Mouse (Mus musculus): Measurements from ENCODE around the gene Fbxl14. TPM values are rescaled to one million over a fixed set of nuclear protein-coding genes. Genes with fewer than 3 reads are reported as not detected.
"Not testable (repeated sequence)": the region's sequence is repeated elsewhere in the genome, so short reads cannot be mapped to it uniquely, and the experiment has no call there.

Fbxl14 gene
- polyA plus RNA-seq (2015; fragmentation: Nextera tagmentation; extraction: Ambion mirVana) = 2.1 and 4.1 TPM in 2 replicates

DNA sequence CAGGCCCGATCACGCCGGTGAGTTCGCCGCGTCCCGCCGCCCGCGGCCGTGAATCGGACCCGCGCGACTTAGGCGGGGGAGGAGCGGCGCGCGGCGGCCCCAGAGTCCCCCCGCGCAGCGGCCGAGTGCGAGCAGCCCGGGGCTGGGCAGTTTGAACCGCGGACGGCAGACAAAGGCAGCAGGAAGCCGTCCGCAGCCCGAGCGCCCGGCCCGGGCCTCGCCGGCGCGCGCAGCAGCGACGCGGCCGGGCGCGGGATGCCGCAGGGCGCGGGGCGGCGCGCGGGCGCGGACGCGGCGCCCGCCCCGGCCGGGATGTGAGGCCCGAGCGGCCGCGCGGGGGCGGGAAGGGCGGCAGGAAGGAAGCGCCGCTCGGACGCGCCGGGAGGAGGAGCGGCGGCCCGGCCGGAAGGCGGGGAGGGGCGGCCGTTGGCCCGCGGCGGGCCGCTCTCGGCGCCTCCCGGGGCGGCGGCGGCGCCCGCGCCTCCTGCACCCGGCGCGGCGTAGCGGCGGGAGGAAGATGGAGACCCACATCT is at the start of gene Fbxl14:
TSS of gene Fbxl14 (plus strand) at position 326 of the 533 bp plus-strand sequence.
- Histone ChIP-seq H3K9me3 (replicated peaks) (no peaks in the 10 kb centered on the region), H3K27ac (replicated peaks) (peak within 1 kb of the TSS; percentile 100), H3K27me3 (replicated peaks) (no peaks in the 10 kb centered on the region), H3K4me1 (peaks cover 54% of the 10 kb centered on the region), H3K36me3 (0 out of 2 replicates have a peak, but pooled peaks cover 2% of the 10 kb centered on the region), H3K9ac (replicated peaks) (peak within 1 kb of the TSS; percentile 87), H3K4me2 (peak within 1 kb of the TSS; percentile 94), H3K4me3 (replicated peaks) (peak within 1 kb of the TSS; percentile 52)
- ATAC-seq (ENCODE audit: low FRiP score) = peak; percentile 85
- WGBS = under 1% methylated on average over 39 of the region's 101 CpGs

DNA sequence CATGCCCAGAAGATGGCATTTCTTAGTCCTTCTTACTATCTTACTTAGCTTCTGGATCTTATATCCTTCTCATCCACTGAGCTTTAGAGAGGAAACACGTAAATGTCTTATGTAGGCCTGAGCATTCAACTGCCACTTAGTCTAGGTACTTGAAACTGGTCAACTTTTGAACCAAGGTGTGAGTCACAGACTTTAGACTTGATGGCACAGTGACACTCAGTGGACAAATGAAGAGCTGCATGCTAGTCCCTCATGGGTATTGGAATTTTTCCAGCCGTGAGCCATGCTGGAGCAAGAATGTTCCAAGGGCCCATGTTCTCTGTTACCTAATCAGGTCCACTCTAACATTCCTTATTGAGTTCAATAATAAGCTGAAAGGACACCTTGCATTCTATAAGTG is 49.0 kb upstream of the Fbxl14 start:
- no peaks in the 10 kb centered on the region for H3K36me3 ChIP-seq
- no peak overlapping the region for H3K9ac ChIP-seq (replicated peaks)
- no peak for ATAC-seq (ENCODE audit: low FRiP score)
- no peaks in the 10 kb centered on the region for H3K27me3 ChIP-seq (replicated peaks)
- no peaks in the 10 kb centered on the region for H3K4me1 ChIP-seq
- H3K4me2 ChIP-seq = no peak overlapping the region
- no peak overlapping the region for H3K27ac ChIP-seq (replicated peaks)
- WGBS = 42% methylated on average over 2 of the region's 2 CpGs
- no peaks in the 10 kb centered on the region for H3K9me3 ChIP-seq (replicated peaks)
- no peak overlapping the region for H3K4me3 ChIP-seq (replicated peaks)

DNA sequence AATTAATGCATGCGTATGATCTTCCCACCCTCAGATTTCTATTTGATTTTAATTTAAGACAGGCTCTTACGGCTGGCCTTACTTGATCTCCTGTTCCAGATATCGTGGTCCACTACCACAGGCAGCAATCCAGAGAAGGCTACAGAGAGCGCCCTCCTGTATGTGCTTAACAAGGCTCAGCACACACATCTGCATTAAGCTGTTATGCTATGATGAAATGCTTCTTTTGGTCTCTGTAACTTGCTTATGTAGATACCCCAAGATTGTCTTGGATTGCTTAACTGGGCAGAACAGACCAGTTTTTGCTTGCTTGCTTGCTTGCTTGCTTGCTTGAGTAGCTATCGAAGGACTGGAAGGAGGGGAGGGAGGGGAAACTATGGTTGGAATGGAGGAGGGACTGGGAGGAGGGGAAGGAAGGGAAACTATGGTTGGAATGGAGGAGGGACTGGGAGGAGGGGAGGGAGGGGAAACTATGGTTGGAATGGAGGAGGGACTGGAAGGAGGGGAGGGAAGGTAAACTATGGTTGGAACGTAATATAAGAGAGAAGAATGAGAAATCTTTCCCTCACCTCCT is 47.6 kb upstream of the Fbxl14 start:
- Histone ChIP-seq H3K27me3 (replicated peaks) (no peaks in the 10 kb centered on the region), H3K4me3 (replicated peaks) (no peak overlapping the region), H3K4me2 (no peak overlapping the region), H3K9me3 (replicated peaks) (no peaks in the 10 kb centered on the region), H3K4me1 (no peaks in the 10 kb centered on the region), H3K36me3 (no peaks in the 10 kb centered on the region), H3K9ac (replicated peaks) (no peak overlapping the region), H3K27ac (replicated peaks) (no peak overlapping the region)
- WGBS = 86% methylated on average over 6 of the region's 6 CpGs
- no peak for ATAC-seq (ENCODE audit: low FRiP score)

DNA sequence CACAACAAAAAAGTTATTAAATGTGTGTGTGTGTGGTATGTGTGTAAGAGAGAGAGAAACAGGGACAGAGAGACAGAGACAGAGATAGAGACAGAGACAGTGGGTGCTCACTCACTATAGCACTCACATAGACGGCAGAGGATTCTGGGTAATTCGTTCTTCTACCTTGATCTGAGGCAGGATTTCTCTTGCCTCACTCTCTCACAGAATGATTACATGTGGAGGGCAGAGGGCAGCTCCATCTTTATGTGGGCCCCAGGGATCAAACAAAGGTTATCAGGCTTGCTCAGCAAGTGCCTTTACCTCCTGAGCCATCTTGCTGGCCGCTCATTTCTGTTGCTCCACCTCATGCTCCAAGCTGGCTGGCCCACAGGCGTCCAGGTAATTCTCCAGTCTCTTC is 45.1 kb upstream of the Fbxl14 start:
- Histone ChIP-seq H3K4me1 (peaks cover 9% of the 10 kb centered on the region), H3K27ac (replicated peaks) (no peak overlapping the region), H3K27me3 (replicated peaks) (no peaks in the 10 kb centered on the region), H3K4me3 (replicated peaks) (no peak overlapping the region), H3K36me3 (no peaks in the 10 kb centered on the region), H3K9ac (replicated peaks) (no peak overlapping the region), H3K4me2 (no peak overlapping the region), H3K9me3 (replicated peaks) (no peaks in the 10 kb centered on the region)
- no peak for ATAC-seq (ENCODE audit: low FRiP score)
- WGBS = 89% methylated on average over 4 of the region's 4 CpGs

DNA sequence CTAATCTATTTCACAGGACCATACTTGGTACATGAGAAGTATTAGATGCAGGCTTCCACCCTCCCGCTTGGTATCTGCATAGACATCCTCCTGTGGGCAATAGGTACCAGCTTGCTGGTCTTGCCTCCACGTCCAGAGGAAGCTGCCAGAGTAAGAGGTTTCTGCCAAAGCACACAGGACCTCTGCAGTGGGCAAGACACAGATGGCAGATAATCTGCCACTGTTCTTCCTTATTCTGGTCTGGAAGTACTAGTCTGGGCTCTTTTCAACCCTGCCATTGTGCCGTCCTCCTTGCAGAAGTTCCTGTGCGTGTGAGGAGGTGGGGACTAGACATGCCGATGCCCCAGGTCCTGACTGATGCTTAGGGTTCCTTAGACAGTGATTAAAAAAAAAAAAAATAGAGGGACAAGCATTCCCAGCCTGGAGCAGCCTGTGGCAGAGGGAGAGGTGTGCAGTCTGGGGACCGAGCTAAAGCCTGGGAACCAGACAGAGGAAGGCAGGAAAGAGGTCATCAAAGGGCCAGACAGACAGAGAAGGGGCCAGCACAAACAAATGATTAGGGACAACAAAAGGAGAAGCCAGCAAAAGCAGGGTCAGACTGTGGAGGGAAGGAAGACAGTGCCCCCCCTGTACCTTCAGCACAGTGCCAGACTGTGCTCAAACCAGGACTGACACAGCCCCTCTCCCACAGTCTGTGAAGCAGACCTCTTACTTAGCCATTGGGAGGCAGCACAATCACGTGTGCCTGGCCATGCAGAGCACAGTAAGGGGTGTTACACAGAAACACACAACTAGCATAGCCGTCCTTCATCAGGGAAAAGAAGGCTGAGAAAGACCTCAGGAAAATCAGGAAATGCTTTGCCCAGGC is 41.3 kb upstream of the Fbxl14 start:
- no peak overlapping the region for H3K27ac ChIP-seq (replicated peaks)
- no peaks in the 10 kb centered on the region for H3K36me3 ChIP-seq
- H3K4me3 ChIP-seq (replicated peaks) = no peak overlapping the region
- H3K9me3 ChIP-seq (replicated peaks) = no peaks in the 10 kb centered on the region
- H3K4me1 ChIP-seq = peaks cover 9% of the 10 kb centered on the region
- 32% methylated on average over 8 of the region's 8 CpGs for WGBS
- H3K4me2 ChIP-seq = no peak overlapping the region
- H3K27me3 ChIP-seq (replicated peaks) = no peaks in the 10 kb centered on the region
- no peak overlapping the region; the same call in 1 of the 2 replicates for H3K9ac ChIP-seq (replicated peaks)
- ATAC-seq (ENCODE audit: low FRiP score) = peak; percentile 66; the same call in 1 of the 2 replicates

DNA sequence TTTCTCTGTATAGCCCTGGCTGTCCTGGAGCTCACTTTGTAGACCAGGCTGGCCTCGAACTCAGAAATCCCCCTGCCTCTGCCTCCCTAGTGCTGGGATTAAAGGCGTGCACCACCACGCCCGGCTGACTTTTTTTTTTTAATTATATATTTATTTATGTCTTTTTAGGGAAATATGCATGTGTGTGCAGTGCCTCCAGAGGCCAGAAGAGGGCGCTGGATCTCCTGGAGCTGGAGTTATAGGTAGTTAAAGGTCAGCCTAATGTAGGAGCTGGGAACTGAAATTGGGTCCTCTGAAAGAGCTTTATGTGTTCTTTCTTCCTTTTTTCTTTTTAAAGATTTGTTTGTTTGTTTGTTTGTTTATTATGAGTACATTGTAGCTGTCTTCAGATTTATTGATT is 36.7 kb upstream of the Fbxl14 start:
- not testable (repeated sequence) for H3K9ac ChIP-seq (replicated peaks); H3K27me3 ChIP-seq (replicated peaks); ATAC-seq (ENCODE audit: low FRiP score); H3K4me3 ChIP-seq (replicated peaks); H3K9me3 ChIP-seq (replicated peaks); H3K27ac ChIP-seq (replicated peaks); H3K36me3 ChIP-seq; H3K4me2 ChIP-seq
- 87% methylated on average over 5 of the region's 5 CpGs for WGBS
- peaks cover 14% of the 10 kb centered on the region for H3K4me1 ChIP-seq

DNA sequence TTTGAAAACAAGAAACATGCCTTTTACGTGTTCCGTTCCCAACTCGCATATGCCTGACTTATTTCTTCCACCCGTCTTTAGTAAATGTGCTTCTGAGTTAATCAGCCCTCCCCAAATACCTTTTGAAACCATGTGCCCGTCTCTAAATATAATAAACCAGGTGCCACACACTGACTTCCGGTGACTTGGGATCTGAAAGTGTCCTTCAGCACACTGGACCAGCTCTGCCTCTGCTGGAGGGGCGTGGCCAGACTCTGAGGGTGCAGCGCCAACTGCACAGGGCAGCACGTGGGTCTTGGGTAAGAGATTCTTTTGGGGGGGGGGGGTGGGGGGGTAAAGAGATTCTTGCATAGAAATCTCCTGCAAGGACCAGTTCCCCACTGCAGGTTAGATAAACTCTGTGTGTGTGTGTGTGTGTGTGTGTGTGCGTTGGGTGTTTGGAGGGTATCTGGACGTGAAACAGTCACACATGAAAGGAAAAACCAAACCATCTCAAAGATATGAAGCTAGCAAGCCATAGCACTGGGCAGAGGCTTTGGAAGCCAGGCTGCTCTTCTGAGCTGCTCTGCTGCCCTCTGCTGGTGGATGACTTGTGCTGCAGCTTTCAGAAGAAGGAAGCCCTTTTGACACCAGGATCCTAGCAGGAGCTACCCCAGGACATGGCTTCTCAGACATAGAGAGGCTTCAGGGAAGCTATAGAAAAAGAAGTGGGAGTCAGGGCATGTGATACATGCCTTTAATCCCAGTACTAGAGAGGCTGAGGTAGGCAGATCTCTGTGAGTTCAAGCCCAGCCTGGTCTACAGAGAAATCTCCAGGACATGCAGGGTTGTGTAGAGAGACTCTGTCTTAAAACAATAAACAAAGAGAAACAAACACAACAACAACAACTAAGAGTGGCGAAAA is 35.5 kb upstream of the Fbxl14 start:
- H3K4me3 ChIP-seq (replicated peaks) = no peak overlapping the region
- no peak overlapping the region for H3K9ac ChIP-seq (replicated peaks)
- no peaks in the 10 kb centered on the region for H3K27me3 ChIP-seq (replicated peaks)
- peaks cover 15% of the 10 kb centered on the region for H3K4me1 ChIP-seq
- WGBS = 55% methylated on average over 12 of the region's 12 CpGs
- no peaks in the 10 kb centered on the region for H3K36me3 ChIP-seq
- peak overlapping the region; percentile 27 for H3K4me2 ChIP-seq
- ATAC-seq (ENCODE audit: low FRiP score) = peak; percentile 74
- no peak overlapping the region for H3K27ac ChIP-seq (replicated peaks)
- no peaks in the 10 kb centered on the region for H3K9me3 ChIP-seq (replicated peaks)

DNA sequence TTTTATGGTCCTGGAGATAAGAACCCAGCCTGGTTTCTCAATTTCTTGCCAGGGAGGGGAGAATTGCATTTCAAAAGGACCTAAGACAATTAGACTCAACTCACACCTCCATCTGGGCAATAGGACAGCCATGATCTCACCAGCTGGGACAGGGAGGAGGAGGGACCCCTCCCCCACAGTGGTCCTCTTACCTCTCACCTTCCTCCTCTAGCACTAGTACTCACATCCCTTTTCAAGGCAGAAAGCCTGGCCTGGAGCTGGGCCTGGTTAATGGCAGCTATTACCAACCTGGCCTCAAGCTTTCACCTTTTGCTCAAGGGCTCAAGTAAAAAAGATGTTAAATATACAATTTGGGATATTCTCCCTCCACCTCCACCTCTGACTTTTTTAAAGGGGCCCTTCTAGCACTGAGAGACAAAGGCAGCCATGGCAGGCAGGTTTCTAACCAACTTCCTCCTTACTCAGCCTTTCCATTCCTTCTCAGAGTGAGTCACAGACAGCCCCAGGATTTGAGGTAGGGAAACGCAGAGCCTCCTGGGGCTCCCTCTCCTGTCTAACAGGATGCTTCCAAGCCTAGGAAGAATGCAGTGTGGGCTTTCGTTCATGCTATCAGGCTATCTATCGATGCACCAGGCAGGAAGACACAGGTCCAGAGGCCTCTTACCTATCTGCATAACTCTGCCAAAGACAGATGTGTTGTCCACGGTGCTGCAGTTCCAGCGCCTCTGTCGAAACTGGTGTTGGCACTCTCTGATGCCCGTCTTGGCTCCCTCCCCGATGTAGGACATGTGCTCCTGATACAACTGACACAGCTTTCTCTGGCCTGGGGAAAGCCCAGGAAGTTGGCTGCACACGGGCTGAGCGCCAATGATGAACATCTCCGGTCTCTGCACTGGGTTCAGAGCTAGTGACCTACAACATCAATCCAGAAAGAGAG is 33.5 kb upstream of the Fbxl14 start:
- no peak overlapping the region for H3K9ac ChIP-seq (replicated peaks)
- H3K4me1 ChIP-seq = peaks cover 29% of the 10 kb centered on the region
- 75% methylated on average over 11 of the region's 11 CpGs for WGBS
- no peak for ATAC-seq (ENCODE audit: low FRiP score)
- H3K27ac ChIP-seq (replicated peaks) = no peak overlapping the region
- no peaks in the 10 kb centered on the region for H3K9me3 ChIP-seq (replicated peaks)
- H3K36me3 ChIP-seq = no peaks in the 10 kb centered on the region
- no peak overlapping the region for H3K4me2 ChIP-seq
- H3K27me3 ChIP-seq (replicated peaks) = no peaks in the 10 kb centered on the region
- H3K4me3 ChIP-seq (replicated peaks) = no peak overlapping the region

DNA sequence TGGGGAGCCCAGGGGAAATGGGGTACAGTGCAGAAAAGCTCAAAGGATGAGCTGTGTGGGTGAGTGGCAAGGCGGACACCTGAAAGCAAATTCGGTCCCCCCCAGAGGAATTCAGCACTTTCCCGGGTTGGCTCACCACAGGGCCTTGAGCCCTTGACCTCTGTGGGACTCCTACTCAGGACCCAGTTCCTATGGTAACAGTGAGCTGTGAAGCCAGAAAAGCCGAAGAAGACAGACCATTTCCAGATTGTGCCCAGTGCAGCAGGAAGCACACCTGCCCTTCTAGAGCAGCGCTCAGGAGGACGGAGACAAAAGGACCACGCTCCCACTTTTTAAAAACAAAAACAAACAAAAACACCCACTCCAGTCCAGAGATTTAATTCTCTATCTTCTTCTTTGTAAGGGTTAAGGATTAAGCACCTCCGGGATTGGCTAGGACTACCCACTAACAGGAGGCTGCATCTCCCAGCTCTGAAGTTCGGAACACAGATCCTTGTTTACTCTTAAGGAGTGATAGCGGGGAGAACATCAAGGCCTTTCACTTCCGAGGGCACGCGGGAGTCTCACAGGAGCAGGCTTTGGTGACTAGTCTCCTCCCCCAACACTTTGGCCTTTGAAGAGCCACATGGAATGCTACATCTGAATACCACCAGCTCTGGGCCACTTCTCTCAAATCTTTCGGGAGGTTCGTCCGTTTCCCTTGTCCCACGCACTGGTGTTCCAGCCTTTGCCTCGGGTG is 31.0 kb upstream of the Fbxl14 start:
- Histone ChIP-seq H3K27ac (replicated peaks) (no peak overlapping the region), H3K4me1 (peaks cover 52% of the 10 kb centered on the region), H3K9me3 (replicated peaks) (no peaks in the 10 kb centered on the region), H3K4me3 (replicated peaks) (peak overlapping the region; percentile 29), H3K9ac (replicated peaks) (no peak overlapping the region), H3K4me2 (peak overlapping the region; percentile 60), H3K27me3 (replicated peaks) (no peaks in the 10 kb centered on the region), H3K36me3 (no peaks in the 10 kb centered on the region)
- no peak for ATAC-seq (ENCODE audit: low FRiP score)
- WGBS = 8% methylated on average over 18 of the region's 18 CpGs

DNA sequence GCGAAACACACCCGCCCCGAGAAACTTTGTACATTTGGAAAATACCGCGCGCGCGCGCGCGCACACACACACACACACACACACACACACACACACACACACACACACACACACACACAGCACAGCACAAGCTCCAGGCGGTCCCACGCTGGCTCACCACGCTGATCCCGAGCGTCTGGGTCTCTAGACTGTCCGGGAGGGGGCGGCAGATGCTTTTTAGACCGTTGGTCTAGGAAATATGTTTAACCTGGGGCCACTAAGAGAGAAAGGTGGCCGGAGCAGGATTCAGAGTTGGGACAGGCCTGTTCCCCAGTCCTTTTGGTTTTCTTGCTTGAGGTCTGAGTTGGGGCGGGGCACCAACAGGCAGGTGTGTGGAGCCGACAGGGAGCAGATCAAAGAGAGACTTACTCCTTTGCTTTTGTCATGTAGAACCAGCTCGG is 30.4 kb upstream of the Fbxl14 start:
- H3K9me3 ChIP-seq (replicated peaks) = no peaks in the 10 kb centered on the region
- no peak overlapping the region for H3K9ac ChIP-seq (replicated peaks)
- 0 out of 2 replicates have a peak, but pooled peaks have one; percentile 23 for ATAC-seq (ENCODE audit: low FRiP score)

More for the DNA sequence above, 30.4 kb upstream of the Fbxl14 start:
- peak overlapping the region; percentile 60 for H3K4me2 ChIP-seq
- no peak overlapping the region for H3K27ac ChIP-seq (replicated peaks)
- peak overlapping the region; percentile 29 for H3K4me3 ChIP-seq (replicated peaks)
- H3K36me3 ChIP-seq = no peaks in the 10 kb centered on the region
- H3K27me3 ChIP-seq (replicated peaks) = no peaks in the 10 kb centered on the region
- H3K4me1 ChIP-seq = peaks cover 47% of the 10 kb centered on the region
- 2% methylated on average over 23 of the region's 23 CpGs for whole genome bisulfite sequencing
